Mouse (Mus musculus) ES-E14 (cell line): ENCODE data around the gene Tmco4.

Source experiments
- CHD2 ChIP-seq: IDR thresholded peaks from 2 replicates; pipeline ENCODE4 v1.6.1; 2014; ENCODE audit warnings: mild to moderate bottlenecking, low read depth, low read length, inconsistent platforms
- HCFC1 ChIP-seq: IDR thresholded peaks from 2 replicates; pipeline ENCODE4 v1.6.1; 2012; ENCODE audit warnings: low read length, inconsistent platforms, borderline replicate concordance; ENCODE audit not compliant: insufficient read depth
- MAFK ChIP-seq: IDR thresholded peaks from 2 replicates; pipeline ENCODE4 v1.6.1; 2014; ENCODE audit warnings: mild to moderate bottlenecking, low read depth, low read length, inconsistent platforms; ENCODE audit not compliant: insufficient read depth

GRCm38 (mm10) chr4:139055744-139056143 lies 83.1 kb downstream of the Tmco4 start:
- TF ChIP-seq CHD2, result no peak
- TF ChIP-seq HCFC1, result no peak
- TF ChIP-seq MAFK, result no peak
